Mouse (Mus musculus) embryonic fibroblast, embryonic 13.5 days (primary cell): ENCODE measurements at regions not wholly inside any gene's neighbourhood (a gene's known extent, or its start where the extent isn't known, plus 50 kb on each side); places are given as distances from the start of the nearest gene placed in this dataset.

Experiments used
- CTCF ChIP-seq: IDR thresholded peaks from 2 replicates; pipeline ENCODE4 v1.5.1; 2011; ENCODE audit warnings: mild to moderate bottlenecking, control low read depth, low read length, moderate library complexity, borderline replicate concordance; ENCODE audit not compliant: insufficient read depth
- POLR2A ChIP-seq: IDR thresholded peaks from 2 replicates; pipeline ENCODE4 v1.6.1; 2011; ENCODE audit warnings: low read depth, mild to moderate bottlenecking, control low read depth, low read length, moderate library complexity

DNA sequence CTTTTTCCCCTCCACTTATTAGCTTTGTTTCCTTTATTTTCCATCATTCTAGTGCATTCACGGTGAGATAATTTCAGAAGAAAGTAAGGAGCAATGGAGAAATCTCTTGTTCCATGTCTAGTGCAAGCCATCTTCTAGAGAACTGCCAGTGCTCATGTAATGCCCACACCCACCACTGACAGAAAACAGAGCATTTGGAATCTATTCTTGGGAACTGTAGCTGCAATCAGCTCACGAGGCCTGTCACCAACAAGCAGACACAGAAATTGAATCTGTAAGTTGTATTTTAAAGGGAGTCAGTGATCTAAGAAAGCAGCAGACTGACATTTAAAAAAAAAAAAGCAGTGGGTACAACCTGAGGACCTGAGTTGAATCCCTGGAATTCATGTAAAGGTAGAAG is 92.6 kb downstream of the S1pr1 start:
- no peak for TF ChIP-seq POLR2A
- no peak for TF ChIP-seq CTCF
